Mouse (Mus musculus) cerebellum, adult 2 months (tissue): Measurements from ENCODE around the gene Tmcc3. TPM values are rescaled to one million over a fixed set of nuclear protein-coding genes. Genes with fewer than 3 reads are reported as not detected.

Experiments used
- DNase-seq, 2 experiments: peaks; one replicate each; pipeline ENCODE4 v3.0.0; 2021
- H3K27ac ChIP-seq: fragments of 200-500 bp; 2 replicates; pipeline ENCODE4 v1.5.1; 2012; ENCODE audit warnings: low read length, control low read depth, inconsistent platforms; ENCODE audit not compliant: insufficient read depth
- H3K27me3 ChIP-seq: fragments of 200-500 bp; 2 replicates; pipeline ENCODE4 v1.6.1; 2012; ENCODE audit warnings: inconsistent platforms, mild to moderate bottlenecking, low read length, moderate library complexity; ENCODE audit not compliant: control insufficient read depth, insufficient read depth
- H3K4me1 ChIP-seq: fragments of 200-500 bp; 2 replicates; pipeline ENCODE4 v1.6.1; 2011; ENCODE audit warnings: low read length; ENCODE audit not compliant: control insufficient read depth, insufficient read depth
- H3K4me3 ChIP-seq: fragments of 200-500 bp; replicated peaks from 2 replicates; pipeline ENCODE3; 2011; ENCODE audit warnings: mild to moderate bottlenecking, low read depth, low read length, control low read depth; ENCODE audit not compliant: insufficient read depth
- CTCF ChIP-seq: fragments of 200-500 bp; IDR thresholded peaks from 2 replicates; pipeline ENCODE4 v1.5.1; 2011; ENCODE audit warnings: low read depth, mild to moderate bottlenecking, control low read depth, low read length, moderate library complexity, borderline replicate concordance; ENCODE audit not compliant: insufficient read depth
- POLR2A ChIP-seq: fragments of 200-500 bp; IDR thresholded peaks from 2 replicates; pipeline ENCODE4 v1.6.1; 2011; ENCODE audit warnings: low read length, control low read depth, borderline replicate concordance; ENCODE audit not compliant: insufficient read depth
- WGBS: fragments of 180-500 bp; shearing (Covaris S2); methylation state at CpG from one replicate; pipeline ENCODE4 v1.1.7; 2018; 5-methylcytosine and 5-hydroxymethylcytosine counted together
- polyA plus RNA-seq: library from polyadenylated mRNA; depleted of rRNA; stranded (reverse); fragments of >200 nt; gene quantifications from 2 replicates; pipeline ENCODE4 v1.2.3, GENCODE M21; 2012

Tmcc3 gene
- polyA plus RNA-seq, 1 experiment, result 40.1 TPM

- TF ChIP-seq POLR2A (no peak), CTCF (no peak)
- Histone ChIP-seq H3K27ac (peak overlapping the region; percentile 71; the same call in 1 of the 2 replicates), H3K27me3 (no peaks in the 10 kb centered on the region), H3K4me1 (no peaks in the 10 kb centered on the region), H3K4me3 (no peak overlapping the region)
- peak in 1 of 2 experiments; percentile 10 for DNase-seq
- 65% methylated on average over 9 of the region's 9 CpGs for WGBS
These were observed 238.9 kb downstream of the Tmcc3 start for GRCm38 (mm10) chr10:94550649-94551048.

GRCm38 (mm10) chr10:94551065-94551464 is 239.3 kb downstream of the Tmcc3 start:
- H3K4me3 ChIP-seq, result no peak overlapping the region
- 80% methylated on average over 2 of the region's 2 CpGs for WGBS
- TF ChIP-seq CTCF, result no peak
- no peak for TF ChIP-seq POLR2A
- DNase-seq, result no peak
- no peaks in the 10 kb centered on the region for H3K4me1 ChIP-seq
- H3K27me3 ChIP-seq, result no peaks in the 10 kb centered on the region
- H3K27ac ChIP-seq, result no peak overlapping the region

- H3K4me1 ChIP-seq, result no peaks in the 10 kb centered on the region
- H3K27me3 ChIP-seq, result no peaks in the 10 kb centered on the region
- 87% methylated on average over 6 of the region's 6 CpGs for WGBS
- TF ChIP-seq CTCF (no peak), POLR2A (no peak)
- no peak overlapping the region for H3K27ac ChIP-seq
- H3K4me3 ChIP-seq, result no peak overlapping the region
- no peak for DNase-seq
These were observed 239.8 kb downstream of the Tmcc3 start for GRCm38 (mm10) chr10:94551511-94551910.

- no peak for DNase-seq
- Histone ChIP-seq H3K4me3 (no peak overlapping the region), H3K27ac (no peak overlapping the region), H3K4me1 (no peaks in the 10 kb centered on the region), H3K27me3 (no peaks in the 10 kb centered on the region)
- TF ChIP-seq POLR2A, result no peak
- TF ChIP-seq CTCF, result no peak
- WGBS, result 84% methylated on average over 7 of the region's 7 CpGs
These were observed 240.3 kb downstream of the Tmcc3 start for GRCm38 (mm10) chr10:94551924-94552523.

- Histone ChIP-seq H3K4me3 (no peak overlapping the region), H3K27me3 (no peaks in the 10 kb centered on the region), H3K27ac (no peak overlapping the region), H3K4me1 (no peaks in the 10 kb centered on the region)
- WGBS, result 87% methylated on average over 2 of the region's 2 CpGs
- no peak for TF ChIP-seq CTCF
- no peak for TF ChIP-seq POLR2A
- DNase-seq, result no peak
These were observed 243.6 kb downstream of the Tmcc3 start for GRCm38 (mm10) chr10:94555394-94555793.

- DNase-seq, result no peak
- no peaks in the 10 kb centered on the region for H3K27me3 ChIP-seq
- no peak overlapping the region for H3K27ac ChIP-seq
- H3K4me1 ChIP-seq, result no peaks in the 10 kb centered on the region
- 81% methylated on average over 6 of the region's 6 CpGs for WGBS
- H3K4me3 ChIP-seq, result no peak overlapping the region
- TF ChIP-seq POLR2A (no peak), CTCF (no peak)
These were observed 245.8 kb downstream of the Tmcc3 start for GRCm38 (mm10) chr10:94557428-94558149.

GRCm38 (mm10) chr10:94558826-94559225 is 247.1 kb downstream of the Tmcc3 start:
- H3K27me3 ChIP-seq, result no peaks in the 10 kb centered on the region
- no peak for DNase-seq
- H3K4me1 ChIP-seq, result no peaks in the 10 kb centered on the region

GRCm38 (mm10) chr10:94561351-94561750 is 249.6 kb downstream of the Tmcc3 start:
- DNase-seq, result no peak
- no peak overlapping the region for H3K27ac ChIP-seq
- no peak for TF ChIP-seq POLR2A
- no peaks in the 10 kb centered on the region for H3K4me1 ChIP-seq
- 68% methylated on average over 7 of the region's 7 CpGs for WGBS
- H3K27me3 ChIP-seq, result no peaks in the 10 kb centered on the region
- no peak overlapping the region for H3K4me3 ChIP-seq

More at GRCm38 (mm10) chr10:94558826-94559225, 247.1 kb downstream of the Tmcc3 start:
- no peak overlapping the region for H3K4me3 ChIP-seq
- no peak overlapping the region for H3K27ac ChIP-seq
- TF ChIP-seq CTCF (no peak), POLR2A (no peak)
- 87% methylated on average over 7 of the region's 7 CpGs for WGBS
